13 mouse cellular contexts compared by ENCODE assay signal in the genomic region with DNA sequence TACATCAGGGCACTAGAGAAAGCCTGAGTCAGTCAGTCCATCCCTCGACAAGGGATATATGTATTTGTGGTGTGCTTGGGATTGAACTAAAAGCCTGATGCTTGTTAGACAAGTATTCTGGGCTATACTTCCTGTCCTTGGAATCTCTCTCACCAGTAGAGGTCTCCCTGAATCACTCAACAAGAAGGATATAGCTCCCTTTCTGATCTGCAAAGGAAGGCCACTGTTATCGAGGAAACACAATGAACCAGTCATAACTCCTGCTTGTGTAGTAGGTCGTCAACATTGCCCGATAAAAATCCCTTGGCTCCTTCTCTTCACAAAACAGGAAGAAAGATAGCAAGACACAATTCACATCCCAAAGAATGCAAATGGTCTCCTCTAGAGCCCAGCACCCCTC.
DNase-seq lines count a peak whose midpoint lies in the region; ATAC-seq and TF ChIP-seq lines count a peak whose summit lies in the region.
"Had no signal": no experiment of that assay in that cellular context is flagged by ENCODE, and none has a peak within 500 bp of the region (broad histone marks: within the 10 kb centered on the region; RNA-seq: fewer than 3 reads in every experiment).

No protein-coding gene starts in this region.

- H3K9me3 ChIP-seq in liver, postnatal 0 days (ENCODE audit: low read length), result no peaks in the 10 kb centered on the region
- H3K9me3 ChIP-seq: embryonic facial prominence, embryonic 10.5 days; forebrain, embryonic 10.5 days; midbrain, embryonic 15.5 days had no signal

- no peak for ATAC-seq in liver, postnatal 0 days
- ATAC-seq: midbrain, embryonic 15.5 days had no signal

- no peak overlapping the region for H3K9ac ChIP-seq in liver, postnatal 0 days (replicated peaks)
- H3K9ac ChIP-seq: hindbrain, embryonic 14.5 days; midbrain, embryonic 15.5 days had no signal

- no peaks in the 10 kb centered on the region for H3K4me1 ChIP-seq in liver, postnatal 0 days (ENCODE audit: insufficient read depth)
- H3K4me1 ChIP-seq: embryonic facial prominence, embryonic 10.5 days; forebrain, embryonic 10.5 days; midbrain, embryonic 15.5 days had no signal

- peak; percentile 11 for DNase-seq in heart, adult 8-10 months (ENCODE audit: low spot score)
- DNase-seq in heart, adult 11 months, result no peak
- DNase-seq in liver, postnatal 0 days, result no peak
- DNase-seq in liver (no peak), NIH3T3 (ENCODE audit: low read depth) (peak; percentile 27)
- peak; percentile 47 for DNase-seq in naive thymus-derived CD4-positive, alpha-beta T cell, adult 2 months (ENCODE audit: low read depth)
- no peak for DNase-seq in thymus, adult 18-20 months
- DNase-seq: adrenal gland, postnatal 10 days; gastrocnemius, postnatal 25 days had no signal

- no peak for TF ChIP-seq EP300 in liver, postnatal 0 days (IDR thresholded peaks at IDR 0.05; ENCODE audit: low read depth)

- H3K27ac ChIP-seq in liver, postnatal 0 days (ENCODE audit: low read depth), result no peak overlapping the region
- H3K27ac ChIP-seq: embryonic facial prominence, embryonic 10.5 days; forebrain, embryonic 10.5 days; hindbrain, embryonic 14.5 days; midbrain, embryonic 15.5 days had no signal

- no peaks in the 10 kb centered on the region for H3K27me3 ChIP-seq in liver, postnatal 0 days (ENCODE audit: insufficient read depth, low read length)
- H3K27me3 ChIP-seq: midbrain, embryonic 15.5 days had no signal

- H3K4me2 ChIP-seq in liver, postnatal 0 days (ENCODE audit: low read depth, low read length), result no peak overlapping the region
- H3K4me2 ChIP-seq: hindbrain, embryonic 14.5 days; midbrain, embryonic 15.5 days had no signal

- no peaks in the 10 kb centered on the region for H3K36me3 ChIP-seq in liver, postnatal 0 days (replicated peaks; ENCODE audit: insufficient read depth, low read length)
- H3K36me3 ChIP-seq: embryonic facial prominence, embryonic 10.5 days; forebrain, embryonic 10.5 days; midbrain, embryonic 15.5 days had no signal

- no peak overlapping the region for H3K4me3 ChIP-seq in liver, postnatal 0 days (ENCODE audit: low read depth, low read length)
- H3K4me3 ChIP-seq: embryonic facial prominence, embryonic 10.5 days; forebrain, embryonic 10.5 days; midbrain, embryonic 15.5 days had no signal

- WGBS in liver, postnatal 0 days (ENCODE audit: insufficient replicate concordance), result 44% methylated on average over 4 of the region's 4 CpGs

- TF ChIP-seq CTCF in liver, postnatal 0 days (IDR thresholded peaks at IDR 0.05; ENCODE audit: low read depth), result peak; percentile 39

Comparison
In these comparisons a context has a peak if more than half of its experiments do, and no peak if none do; other contexts are left out.
1. DNase-seq: peak in heart, adult 8-10 months (single experiment), NIH3T3 (single experiment) and naive thymus-derived CD4-positive, alpha-beta T cell, adult 2 months (single experiment); none in heart, adult 11 months (single experiment), liver, postnatal 0 days (single experiment), liver (single experiment) and thymus, adult 18-20 months (0 of 2).